Mouse (Mus musculus) gastrocnemius, adult 2 months (tissue): ENCODE measurements around the gene Ubiad1. TPM values are rescaled to one million over a fixed set of nuclear protein-coding genes. Genes with fewer than 3 reads are reported as not detected.

Experiments
- DNase-seq: peaks from one replicate; pipeline ENCODE4 v3.0.0; 2022
- H3K27ac ChIP-seq: fragments of 200-600 bp; 2 replicates; pipeline ENCODE4 v1.8.1; 2022; ENCODE audit warnings: mild to moderate bottlenecking
- H3K4me3 ChIP-seq: fragments of 200-600 bp; 2 replicates; pipeline ENCODE4 v1.8.1; 2022; ENCODE audit warnings: mild to moderate bottlenecking, moderate library complexity
- CTCF ChIP-seq: fragments of 200-600 bp; IDR thresholded peaks from 2 replicates; pipeline ENCODE4 v1.8.1; 2022; ENCODE audit warnings: antibody characterized with exemption, mild to moderate bottlenecking, moderate library complexity
- intact Hi-C: fragments of 180-260 bp; cut with DNase I; formaldehyde crosslinking; loops from one replicate; pipeline ENCODE4 v1.15.1; 2025
- total RNA-seq, 2 experiments: library from RNA; stranded (reverse); gene quantifications; 2 replicates each; pipeline ENCODE4 v1.2.3; 2021

The Ubiad1 gene
- total RNA-seq, 2 experiments from 2014 or later, result 10.3 to 18.0 TPM

- TF ChIP-seq CTCF, result no peak
- no peak for DNase-seq
- intact Hi-C loops, result no loop called here
- Histone ChIP-seq H3K4me3 (no peak overlapping the region), H3K27ac (no peak overlapping the region)
Observed at GRCm38 (mm10) chr4:148417074-148417526, 27.5 kb downstream of the Ubiad1 start.

GRCm38 (mm10) chr4:148415575-148415974, 29.0 kb downstream of the Ubiad1 start:
- intact Hi-C loops, result no loop called here
- Histone ChIP-seq H3K4me3 (no peak overlapping the region), H3K27ac (no peak overlapping the region)
- no peak for TF ChIP-seq CTCF
- no peak for DNase-seq

- TF ChIP-seq CTCF, result no peak
- intact Hi-C loops, result no loop called here
- DNase-seq, result no peak
- no peak overlapping the region for H3K27ac ChIP-seq
- no peak overlapping the region for H3K4me3 ChIP-seq
Observed at GRCm38 (mm10) chr4:148408256-148408975, 36.2 kb downstream of the Ubiad1 start.

- Histone ChIP-seq H3K27ac (no peak overlapping the region), H3K4me3 (no peak overlapping the region; the same call in 1 of the 2 replicates)
- DNase-seq, result no peak
- intact Hi-C loops, result no loop called here
- TF ChIP-seq CTCF, result no peak
Observed at GRCm38 (mm10) chr4:148405255-148405788, 39.2 kb downstream of the Ubiad1 start.

- Histone ChIP-seq H3K27ac (no peak overlapping the region), H3K4me3 (peak overlapping the region; percentile 15)
- TF ChIP-seq CTCF, result no peak
- intact Hi-C loops, result no loop called here
- no peak for DNase-seq
Observed at GRCm38 (mm10) chr4:148404748-148405147, 39.8 kb downstream of the Ubiad1 start.

- Histone ChIP-seq H3K27ac (no peak overlapping the region), H3K4me3 (no peak overlapping the region)
- no peak for DNase-seq
- intact Hi-C loops, result no loop called here
- TF ChIP-seq CTCF, result no peak
Observed at GRCm38 (mm10) chr4:148403402-148403801, 41.2 kb downstream of the Ubiad1 start.

- intact Hi-C loops, result no loop called here
- Histone ChIP-seq H3K27ac (no peak overlapping the region), H3K4me3 (no peak overlapping the region)
- no peak for DNase-seq
- no peak for TF ChIP-seq CTCF
Observed at GRCm38 (mm10) chr4:148399437-148400094, 45.0 kb downstream of the Ubiad1 start.

GRCm38 (mm10) chr4:148397531-148398287, 46.9 kb downstream of the Ubiad1 start:
- intact Hi-C loops, result no loop called here
- Histone ChIP-seq H3K27ac (no peak overlapping the region), H3K4me3 (no peak overlapping the region)
- TF ChIP-seq CTCF, result peak; percentile 22; the same call in 1 of the 2 replicates
- no peak for DNase-seq

GRCm38 (mm10) chr4:148397113-148397512, 47.5 kb downstream of the Ubiad1 start:
- H3K4me3 ChIP-seq, result no peak overlapping the region
- intact Hi-C loops, result no loop called here
- no peak overlapping the region for H3K27ac ChIP-seq
- TF ChIP-seq CTCF, result no peak
- DNase-seq, result no peak

GRCm38 (mm10) chr4:148395875-148396274, 48.7 kb downstream of the Ubiad1 start:
- no peak for TF ChIP-seq CTCF
- no peak for DNase-seq
- H3K4me3 ChIP-seq, result no peak overlapping the region
- intact Hi-C loops, result no loop called here
- no peak overlapping the region for H3K27ac ChIP-seq

- intact Hi-C loops, result no loop called here
- no peak for TF ChIP-seq CTCF
- Histone ChIP-seq H3K27ac (no peak overlapping the region), H3K4me3 (no peak overlapping the region)
- DNase-seq, result no peak
Observed at GRCm38 (mm10) chr4:148395198-148395597, 49.4 kb downstream of the Ubiad1 start.

GRCm38 (mm10) chr4:148391714-148392310, 52.8 kb downstream of the Ubiad1 start:
- Histone ChIP-seq H3K27ac (no peak overlapping the region), H3K4me3 (no peak overlapping the region)
- no peak for DNase-seq
- TF ChIP-seq CTCF, result no peak
- intact Hi-C loops, result no loop called here

GRCm38 (mm10) chr4:148389635-148390034, 54.9 kb downstream of the Ubiad1 start:
- TF ChIP-seq CTCF, result no peak
- intact Hi-C loops, result no loop called here
- Histone ChIP-seq H3K4me3 (no peak overlapping the region), H3K27ac (no peak overlapping the region)
- DNase-seq, result no peak
